Mouse (Mus musculus): ENCODE data around the gene Sppl2c. TPM values are rescaled to one million over a fixed set of nuclear protein-coding genes. Genes with fewer than 3 reads are reported as not detected.
"Not testable (repeated sequence)": the region's sequence is repeated elsewhere in the genome, so short reads cannot be mapped to it uniquely, and the experiment has no call there.

The Sppl2c gene
- polyA plus RNA-seq, 1 experiment from 2014 or later, result not detected

DNA sequence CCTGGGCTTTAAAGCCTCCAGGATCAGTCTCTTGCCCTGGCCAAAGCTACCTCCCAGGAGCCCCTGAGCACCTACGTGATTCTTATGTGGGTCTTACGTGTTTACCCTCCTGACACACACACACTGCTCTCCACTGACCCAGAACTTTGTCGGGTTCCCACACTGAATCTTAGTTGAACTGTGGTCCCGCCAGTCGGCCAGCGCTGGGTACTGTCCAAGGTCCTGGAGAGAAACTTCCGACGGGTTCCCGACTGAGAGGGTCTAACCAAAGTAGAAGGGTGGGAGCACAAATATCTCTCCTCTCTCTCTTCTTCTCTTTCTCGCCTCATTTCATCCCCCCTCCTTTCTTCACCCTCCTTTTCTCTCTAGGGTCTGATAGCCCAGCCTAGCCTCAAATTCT is 11.7 kb downstream of the Sppl2c start:
- no peak overlapping the region for H3K4me2 ChIP-seq
- no peak for ATAC-seq (replicated peaks; ENCODE audit: insufficient number of reproducible peaks, insufficient read depth, low FRiP score, low read depth)
- no peak overlapping the region for H3K4me3 ChIP-seq
- 2% methylated on average over 10 of the region's 10 CpGs for WGBS
- no peak overlapping the region for H3K27ac ChIP-seq
- no peaks in the 10 kb centered on the region for H3K36me3 ChIP-seq
- H3K9me3 ChIP-seq (replicated peaks), result 0 out of 2 replicates have a peak, but pooled peaks cover 9% of the 10 kb centered on the region
- H3K27me3 ChIP-seq, result peaks cover 23% of the 10 kb centered on the region
- no peaks in the 10 kb centered on the region for H3K4me1 ChIP-seq (replicated peaks)
- no peak overlapping the region for H3K9ac ChIP-seq

DNA sequence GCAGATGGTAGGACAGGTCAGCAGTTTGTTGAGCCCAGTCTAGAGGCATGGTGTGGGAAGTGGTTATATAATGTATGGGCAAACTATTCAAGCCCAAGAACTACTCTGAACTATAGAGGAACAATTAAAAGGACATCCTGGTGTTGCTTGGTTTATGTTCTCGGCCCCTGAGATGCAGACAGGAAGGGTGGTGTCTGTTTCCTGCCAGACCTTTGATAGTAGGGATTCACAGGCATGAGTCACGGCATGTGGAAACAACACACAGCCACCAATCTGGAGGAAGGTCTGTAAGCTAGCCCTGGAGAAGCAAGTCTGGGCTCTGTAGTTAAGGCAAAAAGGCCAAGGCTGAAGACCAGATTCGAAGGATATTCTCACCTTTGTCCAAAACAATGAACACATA is 17.1 kb downstream of the Sppl2c start:
- Histone ChIP-seq H3K4me2 (no peak overlapping the region), H3K27ac (no peak overlapping the region), H3K27me3 (peaks cover 2% of the 10 kb centered on the region), H3K9me3 (replicated peaks) (0 out of 2 replicates have a peak, but pooled peaks cover 9% of the 10 kb centered on the region), H3K36me3 (no peaks in the 10 kb centered on the region), H3K4me3 (no peak overlapping the region), H3K9ac (no peak overlapping the region), H3K4me1 (replicated peaks) (no peaks in the 10 kb centered on the region)
- ATAC-seq (replicated peaks; ENCODE audit: insufficient number of reproducible peaks, insufficient read depth, low FRiP score, low read depth), result no peak
- 61% methylated on average over 3 of the region's 3 CpGs for WGBS

DNA sequence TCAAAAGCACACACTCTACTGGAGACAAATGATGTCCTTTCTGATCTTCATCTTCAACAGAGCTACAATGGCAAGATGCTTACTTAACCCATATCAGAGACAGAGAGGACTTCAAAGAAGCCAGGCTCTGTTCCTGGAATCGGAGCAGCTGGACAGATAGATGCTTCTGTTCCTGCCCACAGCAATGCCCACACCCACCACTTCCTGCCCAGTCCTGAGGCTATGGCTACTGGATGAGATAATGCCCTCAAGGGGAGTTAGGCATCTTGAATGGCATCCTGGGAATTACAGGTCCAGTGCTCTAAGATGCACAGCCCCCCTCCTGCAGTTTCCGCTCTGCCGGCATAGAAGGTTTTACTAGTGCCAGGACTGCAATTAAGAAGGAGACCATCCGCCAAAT is 20.4 kb downstream of the Sppl2c start:
- Histone ChIP-seq H3K4me2 (no peak overlapping the region), H3K4me3 (no peak overlapping the region), H3K9ac (no peak overlapping the region), H3K36me3 (no peaks in the 10 kb centered on the region), H3K4me1 (replicated peaks) (no peaks in the 10 kb centered on the region), H3K27ac (no peak overlapping the region), H3K9me3 (replicated peaks) (0 out of 2 replicates have a peak, but pooled peaks cover 9% of the 10 kb centered on the region), H3K27me3 (no peaks in the 10 kb centered on the region)
- WGBS, result 65% methylated on average over 4 of the region's 4 CpGs
- no peak for ATAC-seq (replicated peaks; ENCODE audit: insufficient number of reproducible peaks, insufficient read depth, low FRiP score, low read depth)

GRCm38 (mm10) chr11:104209041-104209440 is 22.9 kb downstream of the Sppl2c start:
- Histone ChIP-seq H3K9me3 (replicated peaks) (no peaks in the 10 kb centered on the region), H3K36me3 (no peaks in the 10 kb centered on the region), H3K27me3 (no peaks in the 10 kb centered on the region), H3K4me3 (no peak overlapping the region), H3K4me2 (no peak overlapping the region), H3K9ac (no peak overlapping the region), H3K27ac (no peak overlapping the region), H3K4me1 (replicated peaks) (no peaks in the 10 kb centered on the region)
- 63% methylated on average over 3 of the region's 3 CpGs for whole genome bisulfite sequencing
- ATAC-seq (replicated peaks; ENCODE audit: insufficient number of reproducible peaks, insufficient read depth, low FRiP score, low read depth), result no peak

- Histone ChIP-seq H3K4me1 (replicated peaks) (no peaks in the 10 kb centered on the region), H3K9me3 (replicated peaks) (no peaks in the 10 kb centered on the region), H3K9ac (no peak overlapping the region), H3K36me3 (no peaks in the 10 kb centered on the region), H3K4me3 (no peak overlapping the region), H3K27ac (no peak overlapping the region), H3K4me2 (no peak overlapping the region), H3K27me3 (no peaks in the 10 kb centered on the region)
- 79% methylated on average over 6 of the region's 6 CpGs for WGBS
- no peak for ATAC-seq (replicated peaks; ENCODE audit: insufficient number of reproducible peaks, insufficient read depth, low FRiP score, low read depth)
These were observed 25.1 kb downstream of the Sppl2c start for GRCm38 (mm10) chr11:104211251-104211650.

GRCm38 (mm10) chr11:104214128-104214527 is 28.0 kb downstream of the Sppl2c start:
- 93% methylated on average over 5 of the region's 5 CpGs for WGBS

DNA sequence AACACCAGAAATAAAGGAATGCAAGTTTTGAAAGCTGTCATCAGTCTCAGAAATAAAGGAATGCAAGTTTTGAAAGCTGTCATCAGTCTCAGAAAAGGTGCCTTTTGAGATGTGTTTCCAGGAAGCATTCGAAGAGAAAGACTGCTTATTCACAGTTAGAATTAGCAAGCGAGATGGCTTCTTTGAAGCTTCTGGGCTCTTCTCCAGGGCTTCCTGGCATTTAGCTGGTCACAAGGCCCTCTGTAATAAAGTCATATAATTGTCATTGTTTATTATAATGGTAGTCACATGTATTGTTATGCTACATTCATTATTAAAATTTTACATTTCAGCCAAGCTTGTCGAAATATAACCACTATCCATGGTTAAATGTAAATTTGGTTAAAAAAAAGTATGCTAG is 31.9 kb downstream of the Sppl2c start:
- WGBS, result 70% methylated on average over 3 of the region's 3 CpGs
- Histone ChIP-seq H3K36me3 (no peaks in the 10 kb centered on the region), H3K9ac (no peak overlapping the region), H3K4me1 (replicated peaks) (no peaks in the 10 kb centered on the region), H3K4me3 (no peak overlapping the region), H3K9me3 (replicated peaks) (no peaks in the 10 kb centered on the region), H3K27me3 (no peaks in the 10 kb centered on the region), H3K4me2 (no peak overlapping the region), H3K27ac (no peak overlapping the region)
- ATAC-seq (replicated peaks; ENCODE audit: insufficient number of reproducible peaks, insufficient read depth, low FRiP score, low read depth), result no peak

More at GRCm38 (mm10) chr11:104214128-104214527, 28.0 kb downstream of the Sppl2c start:
- not testable (repeated sequence) for H3K4me2 ChIP-seq; H3K9ac ChIP-seq; H3K36me3 ChIP-seq; H3K27ac ChIP-seq; ATAC-seq (replicated peaks; ENCODE audit: insufficient number of reproducible peaks, insufficient read depth, low FRiP score, low read depth); H3K4me3 ChIP-seq; H3K27me3 ChIP-seq; H3K4me1 ChIP-seq (replicated peaks); H3K9me3 ChIP-seq (replicated peaks)

GRCm38 (mm10) chr11:104220291-104220690 is 34.2 kb downstream of the Sppl2c start:
- WGBS, result 74% methylated on average over 4 of the region's 4 CpGs

GRCm38 (mm10) chr11:104221751-104222150 is 35.6 kb downstream of the Sppl2c start:
- H3K9ac ChIP-seq, result no peak overlapping the region
- H3K36me3 ChIP-seq, result no peaks in the 10 kb centered on the region
- no peak for ATAC-seq (replicated peaks; ENCODE audit: insufficient number of reproducible peaks, insufficient read depth, low FRiP score, low read depth)

More at GRCm38 (mm10) chr11:104220291-104220690, 34.2 kb downstream of the Sppl2c start:
- no peak for ATAC-seq (replicated peaks; ENCODE audit: insufficient number of reproducible peaks, insufficient read depth, low FRiP score, low read depth)
- Histone ChIP-seq H3K27ac (no peak overlapping the region), H3K9me3 (replicated peaks) (no peaks in the 10 kb centered on the region), H3K4me1 (replicated peaks) (no peaks in the 10 kb centered on the region), H3K9ac (no peak overlapping the region), H3K4me2 (no peak overlapping the region), H3K27me3 (no peaks in the 10 kb centered on the region), H3K36me3 (no peaks in the 10 kb centered on the region), H3K4me3 (no peak overlapping the region)

DNA sequence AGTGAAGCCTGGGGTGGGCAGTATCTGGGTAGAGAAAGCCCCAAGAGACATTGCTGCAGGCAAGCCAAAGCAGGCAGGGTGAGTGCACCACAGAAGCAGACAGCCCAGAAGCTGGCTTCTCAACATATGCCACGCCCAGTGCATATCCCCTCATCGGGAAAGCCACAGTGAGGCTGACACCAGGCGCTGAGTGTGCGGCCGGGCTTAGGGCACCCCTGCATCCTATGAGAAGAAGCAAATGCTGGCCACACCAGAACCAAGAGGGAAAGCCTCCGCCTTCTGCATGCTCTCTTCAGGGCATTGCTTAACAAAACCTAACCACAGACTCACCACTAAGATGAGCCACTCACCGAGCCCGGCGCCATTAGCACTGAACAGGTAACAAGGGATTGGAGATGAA is 37.2 kb downstream of the Sppl2c start:
- Histone ChIP-seq H3K27ac (no peak overlapping the region), H3K9me3 (replicated peaks) (no peaks in the 10 kb centered on the region), H3K4me2 (no peak overlapping the region), H3K36me3 (no peaks in the 10 kb centered on the region), H3K4me3 (no peak overlapping the region), H3K4me1 (replicated peaks) (no peaks in the 10 kb centered on the region), H3K27me3 (no peaks in the 10 kb centered on the region), H3K9ac (no peak overlapping the region)
- whole genome bisulfite sequencing, result 79% methylated on average over 9 of the region's 9 CpGs
- ATAC-seq (replicated peaks; ENCODE audit: insufficient number of reproducible peaks, insufficient read depth, low FRiP score, low read depth), result no peak

More at GRCm38 (mm10) chr11:104221751-104222150, 35.6 kb downstream of the Sppl2c start:
- Histone ChIP-seq H3K27me3 (no peaks in the 10 kb centered on the region), H3K27ac (no peak overlapping the region), H3K4me3 (no peak overlapping the region), H3K4me2 (no peak overlapping the region), H3K4me1 (replicated peaks) (no peaks in the 10 kb centered on the region), H3K9me3 (replicated peaks) (no peaks in the 10 kb centered on the region)
- 69% methylated on average over 5 of the region's 5 CpGs for WGBS

GRCm38 (mm10) chr11:104229391-104229790 is 43.3 kb downstream of the Sppl2c start:
- Histone ChIP-seq H3K36me3 (no peaks in the 10 kb centered on the region), H3K9me3 (replicated peaks) (no peaks in the 10 kb centered on the region), H3K9ac (no peak overlapping the region), H3K4me2 (no peak overlapping the region), H3K27ac (no peak overlapping the region), H3K4me3 (no peak overlapping the region), H3K4me1 (replicated peaks) (peaks cover 30% of the 10 kb centered on the region), H3K27me3 (peaks cover 39% of the 10 kb centered on the region)
- WGBS, result 60% methylated on average over 4 of the region's 4 CpGs
- no peak for ATAC-seq (replicated peaks; ENCODE audit: insufficient number of reproducible peaks, insufficient read depth, low FRiP score, low read depth)

- peaks cover 47% of the 10 kb centered on the region for H3K27me3 ChIP-seq
- H3K36me3 ChIP-seq, result no peaks in the 10 kb centered on the region
- peak overlapping the region; percentile 100 for H3K4me2 ChIP-seq
- H3K4me1 ChIP-seq (replicated peaks), result peaks cover 30% of the 10 kb centered on the region
- no peak for ATAC-seq (replicated peaks; ENCODE audit: insufficient number of reproducible peaks, insufficient read depth, low FRiP score, low read depth)
- peak overlapping the region; percentile 69 for H3K4me3 ChIP-seq
- H3K9ac ChIP-seq, result peak overlapping the region; percentile 63; the same call in 1 of the 2 replicates
- H3K9me3 ChIP-seq (replicated peaks), result no peaks in the 10 kb centered on the region
- 13% methylated on average over 9 of the region's 9 CpGs for WGBS
- H3K27ac ChIP-seq, result no peak overlapping the region
These were observed 44.1 kb downstream of the Sppl2c start for GRCm38 (mm10) chr11:104230066-104230778.
